Mouse (Mus musculus): Measurements from ENCODE around the gene Rnf113a2.

DNA sequence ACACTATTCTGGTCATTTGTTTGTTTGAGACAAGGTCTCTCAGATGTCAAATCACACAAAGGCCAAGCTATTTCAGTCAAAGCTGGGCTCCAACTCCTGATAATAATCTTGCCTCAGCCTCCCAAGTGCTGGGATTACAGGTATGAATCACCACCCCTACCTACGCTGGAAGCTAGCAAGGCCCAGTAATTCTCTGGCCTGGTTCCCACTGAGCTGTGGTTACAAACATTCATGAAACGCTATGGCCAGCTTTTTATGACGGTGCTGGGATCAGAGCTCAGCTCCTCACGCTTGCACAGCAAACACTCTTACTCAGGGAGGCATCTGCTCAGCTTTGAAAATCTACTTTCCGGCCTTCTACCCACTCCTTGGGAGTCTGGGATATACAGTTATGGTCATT is 23.1 kb upstream of the Rnf113a2 start:
- TF ChIP-seq CTCF (IDR thresholded peaks at IDR 0.05; ENCODE audit: insufficient read depth, low read length) (no peak), POLR2A (IDR thresholded peaks at IDR 0.05; ENCODE audit: borderline replicate concordance, extremely low read depth, low read depth, low read length) (no peak)
